Mouse (Mus musculus): ENCODE results near the gene Wasf1. TPM values are rescaled to one million over a fixed set of nuclear protein-coding genes. Genes with fewer than 3 reads are reported as not detected.
A peak's percentile ranks its signal among the peaks of the same experiment; 100 is the strongest.

Gene Wasf1
- polyA plus RNA-seq (2015; fragmentation: Nextera tagmentation; extraction: Ambion mirVana), result 0.68 and 0.71 TPM in 2 replicates

GRCm38 (mm10) chr10:40882831-40883643 lies at the start of gene Wasf1, which contains the start of gene Cdc40:
Gene Wasf1 (plus strand): TSS chr10:40883475.
Gene Cdc40 (minus strand): TSS chr10:40883311.
- Histone ChIP-seq H3K27ac (replicated peaks) (peak within 1 kb of the TSS; percentile 77), H3K9ac (peak within 1 kb of the TSS; percentile 80), H3K27me3 (peaks cover 27% of the 10 kb centered on the region), H3K36me3 (replicated peaks) (no peaks in the 10 kb centered on the region; the same call in 1 of the 2 replicates), H3K4me1 (replicated peaks) (peaks cover 34% of the 10 kb centered on the region), H3K9me3 (replicated peaks) (no peaks in the 10 kb centered on the region), H3K4me3 (replicated peaks) (peak within 1 kb of the TSS; percentile 80), H3K4me2 (peak within 1 kb of the TSS; percentile 99)
- under 1% methylated on average over 44 of the region's 44 CpGs for WGBS (ENCODE audit: insufficient replicate concordance)
- ATAC-seq (ENCODE audit: insufficient read depth), result peak; percentile 97

GRCm38 (mm10) chr10:40840086-40840485 lies 43.2 kb upstream of the Wasf1 start:
- H3K36me3 ChIP-seq (replicated peaks), result peaks cover 62% of the 10 kb centered on the region
- H3K9me3 ChIP-seq (replicated peaks), result no peaks in the 10 kb centered on the region
- no peak overlapping the region for H3K27ac ChIP-seq (replicated peaks)
- no peaks in the 10 kb centered on the region for H3K4me1 ChIP-seq (replicated peaks)
- no peak for ATAC-seq (ENCODE audit: insufficient read depth)
- no peak overlapping the region for H3K4me3 ChIP-seq (replicated peaks)
- no peaks in the 10 kb centered on the region for H3K27me3 ChIP-seq
- no peak overlapping the region for H3K9ac ChIP-seq
- no peak overlapping the region for H3K4me2 ChIP-seq
- 76% methylated on average over 5 of the region's 5 CpGs for WGBS (ENCODE audit: insufficient replicate concordance)

- Histone ChIP-seq H3K27me3 (no peaks in the 10 kb centered on the region), H3K4me2 (no peak overlapping the region), H3K4me1 (replicated peaks) (no peaks in the 10 kb centered on the region), H3K9ac (no peak overlapping the region), H3K36me3 (replicated peaks) (peaks cover 62% of the 10 kb centered on the region), H3K9me3 (replicated peaks) (no peaks in the 10 kb centered on the region), H3K27ac (replicated peaks) (no peak overlapping the region), H3K4me3 (replicated peaks) (no peak overlapping the region)
- ATAC-seq (ENCODE audit: insufficient read depth), result no peak
- WGBS (ENCODE audit: insufficient replicate concordance), result 77% methylated on average over 5 of the region's 5 CpGs
Observed at GRCm38 (mm10) chr10:40843841-40844240, 39.4 kb upstream of the Wasf1 start.

GRCm38 (mm10) chr10:40844546-40844945 lies 38.7 kb upstream of the Wasf1 start:
- WGBS (ENCODE audit: insufficient replicate concordance), result 79% methylated on average over 10 of the region's 10 CpGs
- no peak for ATAC-seq (ENCODE audit: insufficient read depth)
- H3K27me3 ChIP-seq, result no peaks in the 10 kb centered on the region
- H3K36me3 ChIP-seq (replicated peaks), result peaks cover 65% of the 10 kb centered on the region
- no peak overlapping the region for H3K4me2 ChIP-seq
- no peaks in the 10 kb centered on the region for H3K4me1 ChIP-seq (replicated peaks)
- no peak overlapping the region for H3K9ac ChIP-seq
- H3K4me3 ChIP-seq (replicated peaks), result no peak overlapping the region
- H3K9me3 ChIP-seq (replicated peaks), result no peaks in the 10 kb centered on the region
- no peak overlapping the region for H3K27ac ChIP-seq (replicated peaks)

GRCm38 (mm10) chr10:40845626-40846025 lies 37.6 kb upstream of the Wasf1 start:
- peaks cover 73% of the 10 kb centered on the region for H3K36me3 ChIP-seq (replicated peaks)
- no peak overlapping the region for H3K27ac ChIP-seq (replicated peaks)
- WGBS (ENCODE audit: insufficient replicate concordance), result 75% methylated on average over 6 of the region's 6 CpGs
- H3K9ac ChIP-seq, result no peak overlapping the region
- no peak overlapping the region for H3K4me2 ChIP-seq
- H3K4me3 ChIP-seq (replicated peaks), result no peak overlapping the region
- H3K9me3 ChIP-seq (replicated peaks), result no peaks in the 10 kb centered on the region
- ATAC-seq (ENCODE audit: insufficient read depth), result no peak
- H3K4me1 ChIP-seq (replicated peaks), result no peaks in the 10 kb centered on the region
- H3K27me3 ChIP-seq, result no peaks in the 10 kb centered on the region

- Histone ChIP-seq H3K9me3 (replicated peaks) (no peaks in the 10 kb centered on the region), H3K4me3 (replicated peaks) (no peak overlapping the region), H3K27ac (replicated peaks) (no peak overlapping the region), H3K36me3 (replicated peaks) (peaks cover 60% of the 10 kb centered on the region), H3K4me1 (replicated peaks) (no peaks in the 10 kb centered on the region), H3K9ac (no peak overlapping the region), H3K4me2 (no peak overlapping the region), H3K27me3 (no peaks in the 10 kb centered on the region)
- 78% methylated on average over 10 of the region's 10 CpGs for WGBS (ENCODE audit: insufficient replicate concordance)
- no peak for ATAC-seq (ENCODE audit: insufficient read depth)
Observed at GRCm38 (mm10) chr10:40847176-40847874, 36.0 kb upstream of the Wasf1 start.

GRCm38 (mm10) chr10:40850644-40851043 lies 32.6 kb upstream of the Wasf1 start:
- H3K36me3 ChIP-seq (replicated peaks), result peaks cover 37% of the 10 kb centered on the region
- H3K9me3 ChIP-seq (replicated peaks), result no peaks in the 10 kb centered on the region
- H3K27ac ChIP-seq (replicated peaks), result no peak overlapping the region
- H3K27me3 ChIP-seq, result no peaks in the 10 kb centered on the region
- no peak overlapping the region for H3K9ac ChIP-seq
- no peak for ATAC-seq (ENCODE audit: insufficient read depth)
- H3K4me1 ChIP-seq (replicated peaks), result no peaks in the 10 kb centered on the region
- H3K4me2 ChIP-seq, result no peak overlapping the region
- 61% methylated on average over 2 of the region's 2 CpGs for WGBS (ENCODE audit: insufficient replicate concordance)
- H3K4me3 ChIP-seq (replicated peaks), result no peak overlapping the region

GRCm38 (mm10) chr10:40851138-40851537 lies 32.1 kb upstream of the Wasf1 start:
- no peak overlapping the region for H3K4me2 ChIP-seq
- H3K36me3 ChIP-seq (replicated peaks), result peaks cover 36% of the 10 kb centered on the region
- ATAC-seq (ENCODE audit: insufficient read depth), result no peak
- no peaks in the 10 kb centered on the region for H3K4me1 ChIP-seq (replicated peaks)
- H3K4me3 ChIP-seq (replicated peaks), result no peak overlapping the region
- H3K27me3 ChIP-seq, result no peaks in the 10 kb centered on the region
- no peak overlapping the region for H3K9ac ChIP-seq
- H3K9me3 ChIP-seq (replicated peaks), result no peaks in the 10 kb centered on the region
- no peak overlapping the region for H3K27ac ChIP-seq (replicated peaks)

GRCm38 (mm10) chr10:40855616-40856015 lies 27.7 kb upstream of the Wasf1 start:
- WGBS (ENCODE audit: insufficient replicate concordance), result 34% methylated on average over 2 of the region's 2 CpGs
- no peak for ATAC-seq (ENCODE audit: insufficient read depth)
- no peak overlapping the region for H3K4me3 ChIP-seq (replicated peaks)
- no peak overlapping the region for H3K27ac ChIP-seq (replicated peaks)
- H3K9me3 ChIP-seq (replicated peaks), result no peaks in the 10 kb centered on the region
- no peaks in the 10 kb centered on the region for H3K27me3 ChIP-seq
- H3K4me1 ChIP-seq (replicated peaks), result no peaks in the 10 kb centered on the region
- no peak overlapping the region for H3K4me2 ChIP-seq
- H3K9ac ChIP-seq, result no peak overlapping the region
- H3K36me3 ChIP-seq (replicated peaks), result no peaks in the 10 kb centered on the region

- no peaks in the 10 kb centered on the region for H3K4me1 ChIP-seq (replicated peaks)
- H3K9me3 ChIP-seq (replicated peaks), result no peaks in the 10 kb centered on the region
- no peak overlapping the region for H3K9ac ChIP-seq
- H3K4me2 ChIP-seq, result no peak overlapping the region
- H3K27ac ChIP-seq (replicated peaks), result no peak overlapping the region
- no peak overlapping the region for H3K4me3 ChIP-seq (replicated peaks)
- no peaks in the 10 kb centered on the region for H3K27me3 ChIP-seq
- no peak for ATAC-seq (ENCODE audit: insufficient read depth)
- 82% methylated on average over 7 of the region's 7 CpGs for WGBS (ENCODE audit: insufficient replicate concordance)
- H3K36me3 ChIP-seq (replicated peaks), result no peaks in the 10 kb centered on the region
Observed at GRCm38 (mm10) chr10:40856703-40857102, 26.6 kb upstream of the Wasf1 start.

GRCm38 (mm10) chr10:40857599-40857998 lies 25.7 kb upstream of the Wasf1 start:
- Histone ChIP-seq H3K9ac (no peak overlapping the region), H3K27me3 (no peaks in the 10 kb centered on the region), H3K4me2 (no peak overlapping the region), H3K27ac (replicated peaks) (no peak overlapping the region), H3K36me3 (replicated peaks) (no peaks in the 10 kb centered on the region), H3K9me3 (replicated peaks) (no peaks in the 10 kb centered on the region), H3K4me3 (replicated peaks) (no peak overlapping the region), H3K4me1 (replicated peaks) (no peaks in the 10 kb centered on the region)
- no peak for ATAC-seq (ENCODE audit: insufficient read depth)
- 84% methylated on average over 8 of the region's 8 CpGs for WGBS (ENCODE audit: insufficient replicate concordance)
